9 mouse cellular contexts compared by ENCODE assay signal in the genomic region with DNA sequence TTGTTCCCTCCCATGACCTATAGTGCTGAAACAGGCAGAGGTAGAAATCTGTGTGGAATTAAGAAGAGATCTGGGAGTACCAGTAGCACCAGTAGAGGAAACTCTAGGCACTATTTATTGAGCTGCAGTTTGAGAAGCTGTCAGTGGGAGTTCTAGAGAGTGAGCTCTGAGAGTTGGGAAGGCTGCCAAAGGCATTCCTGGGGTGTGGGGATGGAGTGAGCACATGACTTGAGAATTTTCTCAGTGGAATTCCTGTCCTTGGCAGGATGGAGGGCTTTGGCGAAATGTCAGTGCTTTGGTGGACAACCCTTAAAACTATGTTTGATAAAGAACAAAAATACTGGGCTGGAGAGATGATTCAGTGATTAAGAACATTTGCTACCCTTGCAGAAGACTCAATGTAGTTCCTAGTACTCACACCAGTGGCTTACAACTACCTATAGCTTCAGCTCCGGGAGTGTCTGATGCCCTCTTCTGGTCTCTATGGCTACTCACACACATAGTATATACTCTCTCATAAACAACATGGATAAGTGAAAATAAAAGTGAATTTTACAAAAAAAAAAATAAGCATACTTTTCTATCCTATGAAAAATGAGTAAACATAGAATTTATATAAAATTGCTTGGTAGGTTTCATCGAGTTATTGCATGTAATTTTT. TPM values are rescaled to one million over a fixed set of nuclear protein-coding genes. Genes with fewer than 3 reads are reported as not detected.
A peak's percentile ranks its signal among the peaks of the same experiment; 100 is the strongest.
DNase-seq lines count a peak whose midpoint lies in the region; ATAC-seq and TF ChIP-seq lines count a peak whose summit lies in the region.
"Had no signal": no experiment of that assay in that cellular context is flagged by ENCODE, and none has a peak within 500 bp of the region (broad histone marks: within the 10 kb centered on the region; RNA-seq: fewer than 3 reads in every experiment).

No protein-coding gene starts in this region.

- no peaks in the 10 kb centered on the region for H3K9me3 ChIP-seq in forebrain, embryonic 16.5 days (ENCODE audit: control insufficient read depth, low read length)
- no peaks in the 10 kb centered on the region for H3K9me3 ChIP-seq in forebrain, embryonic 10.5 days
- no peaks in the 10 kb centered on the region for H3K9me3 ChIP-seq in limb, embryonic 14.5 days (ENCODE audit: control insufficient read depth, low read length)
- H3K9me3 ChIP-seq: limb, embryonic 15.5 days had no signal

- WGBS in forebrain, embryonic 16.5 days = 75% methylated on average over 3 of the region's 3 CpGs
- whole genome bisulfite sequencing in forebrain, embryonic 10.5 days = 89% methylated on average over 3 of the region's 3 CpGs
- 77% methylated on average over 3 of the region's 3 CpGs for WGBS in limb, embryonic 14.5 days

- no peak for DNase-seq in forebrain, embryonic 10.5 days (ENCODE audit: extremely low spot score, low spot score)
- DNase-seq in Muller cell, postnatal 12 days (ENCODE audit: inconsistent ontology term) = peak; percentile 93
- peak; percentile 12 to 18 for DNase-seq in frontal cortex, postnatal 10 days (ENCODE audit: low spot score in 2 of 2)
- peak; percentile 42 to 45 for DNase-seq in heart, postnatal 36 days
- peak; percentile 81 for DNase-seq in limb, embryonic 14.5 days (ENCODE audit: low spot score)
- DNase-seq in testis, postnatal 14 days (ENCODE audit: low spot score) = peak; percentile 23
- no peak for DNase-seq in thymus, postnatal 4 days

- no peaks in the 10 kb centered on the region for H3K27me3 ChIP-seq in forebrain, embryonic 16.5 days (replicated peaks; ENCODE audit: control insufficient read depth, insufficient read depth, low read length)
- no peaks in the 10 kb centered on the region for H3K27me3 ChIP-seq in forebrain, embryonic 10.5 days (ENCODE audit: poor library complexity, severe bottlenecking)
- no peaks in the 10 kb centered on the region for H3K27me3 ChIP-seq in limb, embryonic 14.5 days (ENCODE audit: control insufficient read depth, insufficient read depth, low read length)
- H3K27me3 ChIP-seq: limb, embryonic 15.5 days had no signal

- H3K9ac ChIP-seq in forebrain, embryonic 16.5 days (replicated peaks; ENCODE audit: low read depth, low read length) = no peak overlapping the region
- H3K9ac ChIP-seq in limb, embryonic 14.5 days (ENCODE audit: low read depth, low read length, severe bottlenecking) = no peak overlapping the region
- H3K9ac ChIP-seq: limb, embryonic 15.5 days had no signal

- no peak for TF ChIP-seq POLR2A in limb, embryonic 14.5 days (IDR thresholded peaks at IDR 0.05; ENCODE audit: borderline replicate concordance, extremely low read depth, insufficient read depth, insufficient read length)

- no peaks in the 10 kb centered on the region for H3K36me3 ChIP-seq in forebrain, embryonic 16.5 days (ENCODE audit: control insufficient read depth, insufficient read depth)
- H3K36me3 ChIP-seq in forebrain, embryonic 10.5 days (replicated peaks) = no peaks in the 10 kb centered on the region
- no peaks in the 10 kb centered on the region for H3K36me3 ChIP-seq in limb, embryonic 14.5 days (ENCODE audit: control insufficient read depth, insufficient read depth, low read length)
- H3K36me3 ChIP-seq: limb, embryonic 15.5 days had no signal

- H3K4me1 ChIP-seq in forebrain, embryonic 16.5 days (replicated peaks; ENCODE audit: control insufficient read depth, insufficient read depth, low read length) = peaks cover 4% of the 10 kb centered on the region
- H3K4me1 ChIP-seq in forebrain, embryonic 10.5 days = no peaks in the 10 kb centered on the region
- no peaks in the 10 kb centered on the region for H3K4me1 ChIP-seq in limb, embryonic 14.5 days (ENCODE audit: control insufficient read depth, insufficient read depth, low read length)

- H3K4me2 ChIP-seq in forebrain, embryonic 16.5 days (ENCODE audit: low read length) = no peak overlapping the region
- no peak overlapping the region for H3K4me2 ChIP-seq in limb, embryonic 14.5 days (replicated peaks; ENCODE audit: low read depth, low read length, severe bottlenecking)
- H3K4me2 ChIP-seq: limb, embryonic 15.5 days had no signal

- no peak overlapping the region for H3K27ac ChIP-seq in forebrain, embryonic 16.5 days (ENCODE audit: low read length)
- H3K27ac ChIP-seq in forebrain, embryonic 10.5 days = no peak overlapping the region
- H3K27ac ChIP-seq in limb, embryonic 14.5 days (replicated peaks; ENCODE audit: low read depth, low read length) = no peak overlapping the region
- H3K27ac ChIP-seq: limb, embryonic 15.5 days had no signal

- 0 out of 2 replicates have a peak, but pooled peaks have one; percentile 45 for ATAC-seq in forebrain, embryonic 16.5 days
- ATAC-seq in limb, embryonic 14.5 days (ENCODE audit: low FRiP score, low read depth) = no peak

- no peak overlapping the region for H3K4me3 ChIP-seq in forebrain, embryonic 16.5 days (replicated peaks; ENCODE audit: low read length)
- no peak overlapping the region for H3K4me3 ChIP-seq in forebrain, embryonic 10.5 days
- no peak overlapping the region for H3K4me3 ChIP-seq in limb, embryonic 14.5 days (replicated peaks; ENCODE audit: low read length)
- H3K4me3 ChIP-seq: limb, embryonic 15.5 days had no signal

- intact Hi-C loops in heart, postnatal 36 days (cut with DNase I) = no loop called here

RNA-seq across cellular contexts. Expression of gene Dnah9, which starts 20.4 kb away (rescaled TPM):
- polyA plus RNA-seq in forebrain, embryonic 16.5 days (2015; fragmentation: Nextera tagmentation; extraction: Ambion mirVana) = 1.1 and 1.7 TPM in 2 replicates
- 0.15 and 0.28 TPM in 2 replicates for polyA plus RNA-seq in forebrain, embryonic 10.5 days (2016; fragmentation: Nextera tagmentation; extraction: Ambion mirVana)
- not detected for total RNA-seq in heart, postnatal 36 days (2021)
- 0.36 and 0.38 TPM in 2 replicates for polyA plus RNA-seq in limb, embryonic 14.5 days (2012; rRNA removed)
- 0.17 and 0.19 TPM in 2 replicates for polyA plus RNA-seq in limb, embryonic 14.5 days (2014; fragmentation: Nextera tagmentation; extraction: Ambion mirVana)

Comparison
In these comparisons a context has a peak if more than half of its experiments do, and no peak if none do; other contexts are left out.
1. DNase-seq: peak in Muller cell, postnatal 12 days (single experiment), frontal cortex, postnatal 10 days (2 of 2), heart, postnatal 36 days (2 of 2), limb, embryonic 14.5 days (single experiment) and testis, postnatal 14 days (single experiment); none in forebrain, embryonic 10.5 days (single experiment) and thymus, postnatal 4 days (single experiment).